Mouse (Mus musculus): ENCODE data around the gene Ndc80.
"Not testable (repeated sequence)": the region's sequence is repeated elsewhere in the genome, so short reads cannot be mapped to it uniquely, and the experiment has no call there.

Gene Ndc80

DNA sequence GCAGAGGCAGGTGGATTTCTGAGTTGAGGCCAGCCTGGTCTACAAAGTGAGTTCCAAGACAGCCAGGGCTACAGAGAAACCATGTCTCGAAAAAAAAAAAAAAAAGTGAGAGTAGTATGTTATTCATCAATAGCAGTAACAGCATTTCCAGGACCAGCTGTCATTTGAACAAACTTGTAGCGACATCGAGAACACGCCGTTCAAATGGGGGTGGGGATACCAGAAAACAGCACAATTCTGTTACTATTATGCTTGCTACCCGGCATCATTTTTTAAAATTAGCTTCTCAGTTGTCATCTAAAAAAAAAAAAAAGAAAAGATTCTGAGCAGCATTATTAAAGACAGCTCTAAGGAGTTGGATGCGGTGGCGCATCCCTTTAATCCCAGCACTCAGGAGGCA is 49.2 kb downstream of the Ndc80 start:
- no peak for DNase-seq

DNA sequence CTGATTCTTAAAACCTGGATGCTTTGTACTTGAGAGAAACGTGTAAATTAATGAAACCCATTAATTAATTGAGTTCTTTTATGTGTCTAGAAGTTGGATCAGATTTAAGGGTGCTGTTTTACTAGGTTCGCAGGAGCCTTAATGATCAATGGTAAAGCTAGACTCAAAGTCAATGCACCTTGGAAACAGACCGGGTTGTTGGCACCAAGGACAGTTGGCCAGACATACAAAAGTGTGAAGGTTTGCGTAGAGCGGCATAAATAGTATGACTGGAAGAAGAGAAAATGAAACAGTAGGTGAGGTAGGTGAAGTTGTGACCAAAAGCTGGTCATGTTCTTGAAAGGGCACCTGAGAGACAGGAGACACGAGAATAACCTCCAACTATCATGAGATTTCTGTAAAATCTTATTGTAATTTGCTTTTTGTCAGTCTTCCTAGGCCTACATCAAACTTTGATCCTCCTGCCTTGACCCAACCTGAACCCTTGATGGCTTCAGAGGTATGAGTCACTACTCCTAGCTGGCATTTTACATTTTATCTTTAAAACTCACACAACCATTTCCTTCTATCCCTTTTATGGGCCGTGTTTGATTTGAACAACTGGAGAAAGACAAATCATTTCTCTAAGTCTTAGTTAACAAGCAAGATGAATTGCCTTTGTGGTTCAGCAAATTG is 50.2 kb downstream of the Ndc80 start:
- DNase-seq = no peak

DNA sequence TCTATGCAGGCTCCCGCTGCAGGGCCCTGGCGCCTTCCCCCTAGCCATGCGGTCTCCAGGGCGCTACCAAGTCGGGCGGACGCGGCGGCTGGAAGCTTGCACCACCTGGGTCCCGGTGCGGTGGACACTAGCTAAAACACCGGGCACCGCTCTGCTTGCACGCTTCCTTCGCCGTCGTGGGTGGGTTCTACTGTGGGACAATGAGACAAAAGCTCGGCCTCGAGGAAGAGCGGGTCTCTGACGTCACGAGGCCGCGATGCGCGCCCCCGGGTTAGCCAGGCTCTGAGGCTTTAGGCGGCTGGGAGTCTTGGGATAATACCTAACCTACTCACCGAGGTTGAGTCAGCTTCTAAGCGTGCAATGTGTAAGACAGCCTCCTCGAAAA is 51.0 kb downstream of the Ndc80 start:
- DNase-seq = peak; percentile 55

DNA sequence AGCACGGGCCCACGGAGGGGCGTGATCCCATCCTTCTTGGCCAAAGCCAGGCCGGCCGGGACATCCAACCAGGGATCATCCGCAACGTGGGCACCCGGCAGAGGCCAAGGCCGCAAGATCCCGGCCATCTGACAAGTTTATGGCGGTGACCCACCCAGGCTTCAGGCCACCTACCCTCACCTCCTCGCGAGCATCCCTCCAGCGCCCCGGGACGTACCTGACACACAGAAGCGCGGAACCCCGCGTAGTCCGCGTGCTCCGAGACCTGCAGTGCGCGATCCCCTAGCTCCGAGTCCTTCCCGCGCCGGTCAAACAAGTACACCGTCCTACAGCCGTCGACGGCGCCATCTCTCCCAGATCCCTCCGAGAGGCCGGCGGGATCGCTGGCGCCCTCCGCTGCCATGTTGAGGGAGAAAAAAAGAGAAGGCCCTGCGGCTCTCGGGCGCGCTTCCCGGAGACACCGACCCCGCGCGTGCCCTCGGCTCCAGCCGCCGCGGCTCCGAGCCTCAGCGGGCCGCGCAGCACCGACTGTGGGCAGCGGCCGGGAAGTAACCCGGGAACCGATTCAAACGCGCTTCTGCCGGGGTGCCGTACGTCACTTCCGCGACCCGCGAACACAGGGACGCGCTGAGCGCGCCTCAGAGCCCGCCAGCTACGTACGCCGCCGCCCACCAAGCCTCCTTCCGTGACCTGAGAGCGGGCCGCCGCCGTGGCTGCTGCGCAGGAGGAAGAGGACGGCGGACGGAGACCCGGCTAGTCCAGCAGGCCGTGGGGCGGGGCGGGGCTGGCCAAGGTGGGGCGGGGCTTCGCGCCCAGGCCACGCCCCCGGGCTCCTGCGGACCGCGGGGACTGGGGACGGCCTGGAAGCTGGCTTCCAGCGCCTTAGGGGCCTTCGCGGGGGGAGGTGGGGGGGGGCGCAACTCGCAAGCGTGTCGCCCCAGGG is 51.6 kb downstream of the Ndc80 start, which contains the start of gene Smchd1:
Gene Smchd1, minus strand, starts transcription at position 582 of the 943 bp plus-strand sequence.
- DNase-seq = peak; percentile 94

DNA sequence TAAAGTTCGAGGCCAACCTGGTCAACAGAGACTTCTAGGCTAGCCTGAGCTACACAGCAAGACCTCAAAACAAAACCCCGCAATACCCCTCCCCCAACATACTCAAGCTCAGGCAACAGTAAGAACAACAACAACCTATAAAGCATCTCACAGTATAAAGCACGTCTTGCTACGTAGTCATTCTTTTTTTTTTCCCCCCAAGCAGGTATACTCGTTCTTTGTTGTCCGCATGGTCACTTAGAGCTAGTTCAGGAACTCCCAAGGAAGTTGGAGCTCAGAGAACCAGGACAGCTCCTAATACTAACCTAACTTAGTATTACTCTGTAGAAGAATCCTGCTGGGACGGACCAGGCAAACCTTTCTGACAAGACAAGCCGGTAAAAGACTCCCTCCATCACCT is 52.5 kb downstream of the Ndc80 start:
- DNase-seq = no peak

DNA sequence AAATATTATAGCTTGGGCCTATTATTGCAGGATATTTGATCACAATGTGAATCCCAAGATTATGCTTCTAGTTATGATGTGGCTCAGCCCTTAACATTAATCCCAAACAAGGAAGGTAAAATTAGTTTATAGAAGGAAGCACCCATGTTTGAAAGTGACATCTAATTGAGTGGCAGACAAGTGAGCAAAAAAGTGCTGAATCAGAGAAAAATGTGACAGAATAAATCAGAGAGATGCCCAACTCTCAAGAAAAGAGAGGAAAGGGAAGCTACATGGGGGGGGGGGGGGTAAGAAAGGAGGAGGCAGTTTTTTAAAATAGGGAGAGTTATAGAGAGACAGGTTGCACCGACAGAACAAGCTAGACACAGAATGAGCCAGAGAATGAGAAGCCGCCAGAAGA is 55.4 kb downstream of the Ndc80 start:
- no peak for DNase-seq

DNA sequence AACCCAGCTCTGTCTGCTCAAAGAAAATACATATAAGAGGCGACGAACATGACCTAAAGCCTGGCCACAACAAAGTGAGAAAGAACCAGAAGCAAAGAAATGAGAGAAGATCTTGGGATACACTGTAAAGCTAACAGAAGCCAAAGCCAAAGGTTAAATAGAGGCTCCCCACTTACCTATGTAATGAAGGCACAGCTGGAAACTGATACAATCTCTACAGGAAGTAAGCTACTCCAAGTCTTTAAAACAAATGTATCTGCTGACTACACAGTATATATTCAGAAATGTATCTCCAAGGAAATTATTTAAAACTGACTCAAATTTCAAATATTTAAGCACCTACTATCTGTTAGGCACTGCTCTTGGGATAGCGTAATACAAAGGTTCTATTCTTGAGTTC is 66.3 kb downstream of the Ndc80 start:
- no peak for DNase-seq

DNA sequence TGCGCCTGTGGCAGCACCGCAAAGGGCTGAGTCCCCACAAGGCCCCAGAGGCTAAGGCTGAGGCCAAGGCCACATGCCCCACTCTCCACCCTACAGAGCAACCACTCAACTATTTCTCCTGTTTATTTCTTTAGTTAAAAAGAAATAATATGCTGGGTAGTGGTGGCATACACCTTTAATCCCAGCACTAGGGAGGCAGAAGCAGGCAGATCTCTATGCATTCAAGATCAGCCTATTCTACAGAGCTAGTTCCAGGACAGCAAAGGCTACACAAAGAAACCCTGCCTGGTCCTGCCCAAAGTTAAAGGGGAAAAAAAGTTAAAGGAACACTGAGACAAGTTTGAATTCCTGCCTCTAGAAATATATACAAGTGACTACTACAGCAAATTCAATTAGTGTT is 66.8 kb downstream of the Ndc80 start, which contains the start of gene Gm4707:
Gene Gm4707, minus strand, starts transcription at position 101 of the 400 bp plus-strand sequence.
- DNase-seq = no peak

DNA sequence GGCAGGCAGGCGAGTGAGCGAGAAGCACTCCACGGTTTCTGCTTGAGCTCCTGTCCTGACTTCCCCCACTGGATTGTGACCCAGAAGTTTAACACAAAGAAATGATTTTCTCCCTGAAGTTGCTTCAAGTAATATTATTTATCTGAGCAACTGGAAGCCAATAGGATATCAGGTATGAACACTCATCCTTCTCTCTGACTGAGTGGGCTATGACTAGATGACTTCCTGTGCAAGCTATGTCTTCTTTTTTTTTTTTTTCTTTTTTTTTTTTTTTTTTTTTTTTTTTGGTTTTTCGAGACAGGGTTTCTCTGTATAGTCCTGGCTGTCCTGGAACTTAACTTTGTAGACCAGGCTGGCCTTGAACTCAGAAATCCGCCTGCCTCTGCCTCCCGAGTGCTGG is 69.3 kb downstream of the Ndc80 start:
- DNase-seq = not testable (repeated sequence)
